Mouse (Mus musculus) erythroid progenitor cell, adult 5-6 weeks (primary cell): ENCODE data around the gene Kif3c. TPM values are rescaled to one million over a fixed set of nuclear protein-coding genes. Genes with fewer than 3 reads are reported as not detected.

Source experiments
- ATAC-seq: replicated peaks from 2 replicates; pipeline ENCODE4 v1.8.0; 2016; ENCODE audit warnings: moderate number of reproducible peaks, mild to moderate bottlenecking, moderate TSS enrichment, inconsistent platforms; ENCODE audit not compliant: poor library complexity, low FRiP score, severe bottlenecking
- total RNA-seq, 2 experiments: library from RNA; stranded (forward) in 1 of 2; stranded (reverse) in 1 of 2; fragments of 150-400 nt in 1 of 2; fragments of 186-747, 209-891 nt in 1 of 2; gene quantifications; 2 replicates each; pipeline versions ENCODE4 v1.2.3 to v1.2.4; 2015 to 2017; ENCODE audit warnings: low replicate concordance in 2 of 2

Kif3c gene
- not detected in 2 replicates for total RNA-seq (2015; ENCODE audit: low replicate concordance)
- total RNA-seq (2017; ENCODE audit: low replicate concordance) = 0.13 and 1.7 TPM in 2 replicates

DNA sequence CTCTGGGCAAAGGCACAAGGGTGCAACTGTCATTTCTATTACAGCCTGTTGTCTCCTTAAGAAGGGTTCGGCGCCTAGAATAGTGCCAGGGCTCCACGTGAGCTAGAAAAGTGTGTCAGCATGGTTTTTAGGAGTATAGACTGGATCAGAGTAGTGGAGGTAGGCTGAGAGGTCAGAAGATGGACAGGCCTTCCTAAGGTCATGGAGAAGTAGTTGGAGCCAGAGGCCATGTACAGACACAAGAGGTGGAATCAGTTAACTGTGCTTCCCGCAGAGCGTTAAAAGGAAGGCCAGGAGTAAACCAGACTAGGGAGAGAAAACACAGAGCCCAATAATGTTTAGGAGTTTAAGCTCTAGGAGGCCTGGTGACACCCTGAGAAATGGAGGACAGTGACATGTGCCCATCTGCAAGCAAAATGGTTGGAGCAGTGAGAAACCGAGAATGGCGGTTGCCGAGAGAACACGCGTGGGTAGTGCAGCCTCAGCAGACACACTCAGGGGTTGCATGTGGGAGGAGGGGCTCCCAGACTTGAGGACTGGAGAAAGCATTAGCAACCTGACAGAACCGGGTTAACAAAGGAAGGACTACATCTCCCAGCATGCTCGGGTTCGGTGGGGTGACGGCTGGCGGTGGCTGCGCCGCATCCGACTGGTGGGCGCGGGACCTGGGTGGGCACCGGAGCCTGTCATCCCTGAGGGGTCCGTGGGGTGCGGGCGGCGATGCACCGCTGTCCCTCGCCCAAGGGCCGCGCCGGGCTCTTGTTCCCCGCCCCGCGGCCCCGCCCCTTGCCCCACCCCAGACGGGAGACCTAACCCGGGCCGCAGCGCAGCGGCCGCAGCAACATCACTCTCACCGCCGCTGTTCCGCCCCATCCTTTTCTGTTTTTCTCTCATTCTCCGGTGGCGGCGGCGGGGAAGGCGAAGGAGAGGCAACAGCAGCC lies at the start of gene Kif3c:
Gene Kif3c, plus strand, starts transcription at position 625 of the 941 bp plus-strand sequence.
- peak; percentile 66 for ATAC-seq

GRCm38 (mm10) chr12:3316083-3316482 lies 48.8 kb upstream of the Kif3c start:
- no peak for ATAC-seq

- no peak for ATAC-seq
Measured at GRCm38 (mm10) chr12:3316937-3317336, 48.0 kb upstream of the Kif3c start.

DNA sequence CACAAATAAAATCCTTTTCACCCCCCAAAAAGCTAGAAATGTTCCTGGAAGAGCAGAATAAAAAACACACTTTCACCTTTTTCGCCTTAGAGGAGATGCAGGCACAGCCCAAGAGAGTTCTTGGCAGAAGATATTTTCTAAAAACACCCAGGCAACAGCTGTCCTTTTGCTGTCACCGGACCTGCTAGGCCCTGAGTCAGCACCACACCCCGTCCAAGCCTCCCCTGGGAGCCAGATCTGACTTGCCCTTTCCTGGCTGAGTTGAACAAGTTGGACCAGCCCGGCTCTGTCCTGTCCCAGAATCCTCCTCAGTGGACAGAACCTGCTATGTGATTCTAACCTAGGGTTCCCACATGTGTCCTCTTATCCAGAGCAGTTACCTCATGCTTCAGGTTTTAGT lies 45.6 kb upstream of the Kif3c start:
- peak; percentile 71 for ATAC-seq

DNA sequence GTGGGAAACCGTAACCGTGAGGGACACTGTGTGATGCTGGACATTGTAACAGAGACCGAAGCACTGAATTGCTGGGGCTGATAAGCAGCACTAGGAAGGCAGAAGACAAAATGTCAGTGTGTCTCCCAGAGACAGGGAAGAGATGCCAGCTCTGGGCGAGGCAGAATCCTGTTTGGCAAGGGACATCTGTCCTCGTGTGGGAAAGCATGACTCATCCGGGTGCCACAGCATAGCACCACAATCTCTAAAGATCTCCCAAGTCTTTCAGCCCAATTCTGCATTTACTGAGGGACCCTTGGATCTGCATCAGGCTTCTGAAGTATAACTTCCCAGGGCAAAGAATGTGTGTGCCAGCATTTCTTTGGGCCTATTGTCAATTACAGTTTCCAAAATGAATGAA lies 41.7 kb upstream of the Kif3c start:
- no peak for ATAC-seq

- ATAC-seq = 0 out of 2 replicates have a peak, but pooled peaks have one; percentile 19
Measured at GRCm38 (mm10) chr12:3325232-3325631, 39.7 kb upstream of the Kif3c start.

GRCm38 (mm10) chr12:3329677-3330076 lies 35.3 kb upstream of the Kif3c start:
- ATAC-seq = no peak

DNA sequence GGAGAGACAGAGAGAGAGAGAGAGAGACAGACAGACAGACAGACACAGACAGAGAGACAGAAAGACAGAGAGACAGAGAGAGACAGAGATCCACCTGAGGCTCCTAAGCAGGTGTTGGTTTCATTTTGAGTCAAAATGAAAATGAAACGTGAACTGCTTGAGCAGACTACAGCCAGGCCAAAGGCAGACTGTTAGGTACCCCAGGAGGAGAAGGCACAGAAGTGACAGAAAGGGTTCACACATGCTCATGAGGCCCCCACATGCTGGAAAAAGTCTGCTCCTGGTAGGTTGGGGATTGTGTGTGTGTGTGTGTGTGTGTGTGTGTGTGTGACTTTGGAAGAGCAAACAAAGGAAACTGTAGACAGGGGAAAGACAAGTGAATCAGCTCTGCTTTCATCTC lies 26.0 kb upstream of the Kif3c start:
- no peak for ATAC-seq

GRCm38 (mm10) chr12:3344155-3344554 lies 20.8 kb upstream of the Kif3c start:
- ATAC-seq = no peak

DNA sequence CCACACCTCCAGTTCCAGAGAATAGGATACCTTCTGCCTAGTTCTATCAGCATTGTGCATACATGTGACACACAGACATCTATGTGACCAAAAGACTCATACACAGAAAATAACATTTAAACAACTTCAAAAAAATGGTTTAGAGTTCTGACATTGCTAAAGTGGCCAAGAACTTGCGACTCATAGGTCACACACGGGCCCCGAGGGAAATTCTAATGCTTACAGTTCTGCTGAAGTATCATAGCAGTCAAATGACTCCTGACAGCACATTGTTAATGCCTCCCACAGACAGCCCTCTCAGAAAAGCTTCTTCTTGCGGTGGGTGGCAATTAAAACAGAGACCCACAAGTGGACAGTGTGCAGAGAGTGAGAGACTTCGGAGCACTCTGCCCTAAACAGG lies 19.9 kb upstream of the Kif3c start:
- no peak for ATAC-seq

GRCm38 (mm10) chr12:3347682-3348081 lies 17.2 kb upstream of the Kif3c start:
- no peak for ATAC-seq

- ATAC-seq = no peak
Measured at GRCm38 (mm10) chr12:3349387-3349786, 15.5 kb upstream of the Kif3c start.

GRCm38 (mm10) chr12:3350136-3350535 lies 14.8 kb upstream of the Kif3c start:
- ATAC-seq = no peak

GRCm38 (mm10) chr12:3352216-3352615 lies 12.7 kb upstream of the Kif3c start:
- no peak for ATAC-seq

DNA sequence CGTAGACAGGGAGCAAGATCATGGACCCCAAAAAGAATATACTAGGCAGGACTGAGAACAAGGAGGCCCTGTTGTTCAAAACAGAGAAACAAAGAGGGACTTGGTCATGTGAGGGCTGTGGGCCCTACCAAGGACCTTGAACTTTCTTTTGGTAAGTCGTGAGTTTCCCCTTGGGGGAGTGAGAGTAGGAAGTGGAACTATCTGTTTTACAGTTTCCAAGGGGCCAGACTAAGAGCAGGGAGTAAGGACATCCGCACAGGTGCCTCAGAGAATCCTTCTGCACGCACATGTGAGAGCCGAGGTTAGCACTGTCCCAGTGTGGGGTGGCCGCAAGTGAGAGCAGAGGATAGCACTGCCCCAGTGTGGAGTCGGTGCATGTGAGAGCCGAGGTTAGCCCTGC lies 9.9 kb upstream of the Kif3c start:
- ATAC-seq = no peak

GRCm38 (mm10) chr12:3356824-3357223 lies 8.1 kb upstream of the Kif3c start:
- ATAC-seq = no peak

GRCm38 (mm10) chr12:3359302-3359701 lies 5.6 kb upstream of the Kif3c start:
- 0 out of 2 replicates have a peak, but pooled peaks have one; percentile 59 for ATAC-seq

DNA sequence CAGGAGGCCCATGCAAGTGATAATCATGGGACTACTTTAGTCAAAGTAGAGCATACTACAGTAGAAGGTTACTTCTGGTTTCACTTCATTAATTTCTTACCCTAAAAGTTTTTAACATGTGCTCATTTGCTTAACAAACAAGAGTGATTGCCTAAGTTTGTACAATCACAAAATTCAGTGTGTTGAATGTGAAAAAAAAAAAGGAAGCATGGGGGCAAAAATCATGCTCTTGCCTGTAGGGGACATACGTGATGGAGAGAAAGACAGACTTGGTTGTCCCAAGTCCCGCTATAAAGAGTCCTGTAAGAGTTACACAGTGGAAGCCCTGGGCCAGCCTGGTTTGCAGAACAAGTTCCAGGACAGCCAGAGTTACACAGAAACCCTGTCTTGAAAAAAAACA lies 4.9 kb upstream of the Kif3c start:
- ATAC-seq = no peak

GRCm38 (mm10) chr12:3364076-3364475 lies 856 bp upstream of the Kif3c start:
- no peak for ATAC-seq

DNA sequence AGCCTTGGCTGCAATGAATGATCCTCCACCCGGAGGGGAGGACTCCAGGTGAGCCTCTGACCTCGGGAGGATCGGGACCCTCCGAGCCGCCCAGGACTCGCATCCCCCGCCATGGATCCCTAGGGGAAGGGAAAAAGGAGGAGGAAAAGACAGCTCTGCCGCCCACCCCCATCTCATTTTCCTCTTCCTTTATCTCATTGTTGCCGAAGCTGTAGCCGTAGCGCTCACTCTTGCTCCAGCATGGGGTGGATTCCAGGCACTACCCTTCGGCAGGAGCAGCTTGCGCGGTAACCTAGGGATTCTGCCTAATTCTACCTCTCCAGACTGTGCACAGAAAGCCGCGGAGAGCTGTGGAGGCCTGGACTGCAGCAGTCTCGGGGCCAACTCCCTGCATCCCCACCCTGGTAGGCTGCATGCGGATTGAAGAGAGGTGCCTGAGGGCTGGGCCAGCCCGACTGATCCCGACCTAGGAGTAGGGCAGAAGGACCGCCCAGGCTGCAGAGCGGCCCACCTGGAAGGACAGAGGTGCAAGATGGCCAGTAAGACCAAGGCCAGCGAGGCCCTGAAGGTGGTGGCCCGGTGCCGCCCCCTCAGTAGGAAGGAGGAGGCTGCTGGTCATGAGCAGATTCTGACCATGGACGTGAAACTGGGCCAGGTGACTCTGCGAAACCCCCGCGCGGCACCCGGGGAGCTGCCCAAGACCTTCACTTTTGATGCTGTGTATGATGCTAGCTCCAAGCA lies 687 bp downstream of the Kif3c start:
- ATAC-seq = peak; percentile 42
